Mouse (Mus musculus) adrenal gland, postnatal 4 days (tissue): ENCODE data around the gene Hp1bp3. TPM values are rescaled to one million over a fixed set of nuclear protein-coding genes. Genes with fewer than 3 reads are reported as not detected.

Experiments used
- DNase-seq, 2 experiments: peaks; one replicate each; pipeline ENCODE4 v3.0.0; 2021 to 2022; ENCODE audit warnings: low spot score in 2 of 2, mixed read lengths in 2 of 2
- total RNA-seq, 2 experiments: library from RNA; stranded (reverse); gene quantifications; 2 replicates each; pipeline ENCODE4 v1.2.3; 2021

Hp1bp3 gene
- total RNA-seq, 2 experiments from 2014 or later: 212 to 217 TPM

DNA sequence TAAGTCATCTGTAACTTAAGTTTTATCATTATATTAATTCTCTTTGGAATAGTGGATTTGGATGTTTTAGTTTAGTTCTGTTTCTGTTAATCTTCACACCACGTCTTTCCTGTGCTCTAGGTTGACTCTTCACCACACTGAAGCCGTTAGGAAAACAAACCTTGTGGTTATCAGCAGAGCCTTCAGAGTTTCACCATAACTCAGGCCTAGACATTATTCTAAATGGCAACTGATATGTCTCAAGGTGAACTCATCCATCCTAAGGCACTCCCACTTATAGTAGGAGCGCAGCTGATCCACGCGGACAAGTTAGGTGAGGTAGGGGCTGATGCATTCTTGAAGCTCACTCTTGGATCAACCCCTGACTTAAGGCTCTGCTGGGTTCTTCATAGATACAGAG, 5.3 kb downstream of the Hp1bp3 start:
- DNase-seq: no peak

DNA sequence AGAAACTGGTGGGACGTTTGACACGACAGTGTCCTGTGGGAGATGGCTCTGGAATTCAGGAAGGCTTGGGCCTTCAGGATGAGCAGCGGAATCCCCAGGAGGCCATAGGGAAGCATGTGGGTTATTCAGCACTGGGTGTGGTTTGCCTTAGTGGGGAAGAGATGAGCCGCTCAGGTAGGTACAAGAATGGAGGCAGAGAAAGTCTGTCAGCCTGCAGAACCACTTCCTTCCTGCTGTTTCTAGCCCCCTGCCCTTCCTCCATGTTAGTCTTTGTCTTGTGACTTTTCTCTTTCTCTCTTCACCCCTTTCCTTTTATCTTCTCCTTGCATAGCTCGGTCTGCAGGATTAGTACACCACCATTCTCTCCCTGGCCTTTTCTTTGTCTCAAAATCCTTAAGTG, 6.3 kb downstream of the Hp1bp3 start:
- DNase-seq: no peak

DNA sequence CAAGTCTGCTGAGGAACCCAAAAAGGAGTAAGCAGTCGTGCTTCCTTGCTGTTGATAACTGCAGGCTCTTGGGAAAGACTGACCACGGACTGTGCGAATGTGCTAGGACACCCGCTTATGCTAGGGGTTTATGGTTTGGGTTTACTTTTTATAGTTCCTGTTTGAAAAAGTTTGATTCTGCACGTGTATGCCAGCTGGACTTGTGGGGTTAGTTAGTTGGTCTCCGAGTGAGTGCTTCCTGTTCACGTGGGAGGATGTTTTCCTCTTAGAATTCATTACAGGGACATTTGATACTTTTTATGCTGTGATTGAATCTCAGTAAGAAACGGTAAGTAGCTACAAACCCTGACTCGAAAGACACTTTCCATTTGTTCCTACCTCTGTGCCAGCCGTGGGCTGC, 7.5 kb downstream of the Hp1bp3 start:
- no peak for DNase-seq

DNA sequence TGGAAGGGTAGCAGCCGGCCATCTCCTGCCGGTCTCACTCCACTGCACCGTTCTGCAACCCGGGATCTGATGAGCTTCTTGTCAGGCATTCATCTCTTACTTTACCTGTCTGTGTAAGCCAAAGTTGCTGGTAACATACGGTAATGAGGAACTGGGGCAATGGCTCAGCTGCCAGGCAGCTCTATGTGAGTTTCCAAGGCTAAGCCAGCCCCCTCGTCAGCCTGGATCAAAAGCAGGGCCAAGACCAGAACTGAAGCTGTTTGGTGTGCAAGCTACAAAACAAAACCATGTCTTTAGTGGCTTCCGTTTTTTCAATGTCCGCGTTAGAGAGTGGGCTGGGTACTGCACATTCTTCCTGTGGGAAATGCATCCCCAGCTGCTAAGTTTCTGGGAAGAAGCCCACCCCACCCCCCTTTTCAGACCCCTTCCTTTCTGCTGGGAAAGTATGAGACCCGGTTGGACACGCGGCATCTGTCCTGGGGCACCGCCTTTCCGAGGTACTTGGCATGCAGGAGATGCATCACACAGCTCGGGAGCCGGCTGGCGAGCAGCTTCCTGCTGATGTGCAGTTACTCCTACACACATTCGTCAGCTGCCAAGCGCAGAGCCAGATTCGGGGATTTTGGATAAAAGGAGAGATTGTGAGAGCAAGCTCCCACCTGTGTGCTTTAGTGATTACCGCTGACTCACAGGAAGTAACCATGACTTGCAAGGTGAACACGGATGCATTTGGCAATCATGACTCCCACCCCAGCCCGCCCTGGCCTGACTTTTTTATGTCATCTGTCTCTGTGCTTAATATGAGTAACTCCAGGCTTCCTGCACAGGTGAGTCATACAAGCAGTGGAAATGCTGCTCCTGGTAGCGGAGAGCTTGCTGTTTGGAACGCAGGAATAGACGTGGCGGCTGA, 30.9 kb downstream of the Hp1bp3 start:
- no peak for DNase-seq

DNA sequence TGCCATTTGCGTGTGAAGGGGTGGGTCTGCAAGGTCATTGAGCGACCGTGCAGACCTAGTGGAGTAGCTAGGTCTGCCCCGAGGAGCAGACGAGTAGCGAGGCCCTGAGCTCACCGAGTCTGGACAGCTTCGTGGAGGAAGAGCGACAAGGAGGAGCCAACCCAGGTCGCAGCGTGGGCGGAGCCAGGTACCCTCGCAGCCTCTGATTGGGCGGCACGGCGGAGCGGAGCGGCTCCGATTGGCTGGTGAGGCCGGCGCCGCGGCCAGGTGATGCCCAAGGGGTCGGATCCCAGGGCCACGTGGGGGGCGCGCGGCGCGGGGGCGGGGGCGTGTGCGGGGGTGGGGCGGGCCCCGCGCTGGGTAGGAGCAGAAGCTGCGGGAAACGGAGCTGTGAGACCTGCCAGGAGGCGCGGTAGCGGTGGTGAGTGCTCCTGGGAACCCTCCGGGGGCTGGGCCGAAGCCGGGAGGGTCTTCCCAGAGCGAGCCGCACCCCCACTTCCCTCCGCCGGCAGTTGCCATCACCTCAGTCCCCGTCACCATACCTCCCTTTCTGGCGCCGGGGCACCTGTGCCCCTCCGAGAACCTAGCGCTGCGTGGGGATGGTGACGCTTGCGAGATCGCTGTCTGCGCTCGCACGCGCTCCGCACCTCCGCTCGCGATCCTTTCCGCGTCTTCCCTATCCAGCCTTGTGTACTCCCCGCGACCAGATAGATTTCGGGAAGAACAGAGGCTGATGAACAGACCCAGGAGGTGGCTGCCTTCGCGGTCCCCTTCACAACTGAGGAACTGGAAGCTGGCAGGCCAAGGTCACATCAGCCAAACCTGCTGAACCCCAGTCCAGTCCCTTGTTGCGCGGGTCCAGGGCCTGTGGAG, 34.2 kb downstream of the Hp1bp3 start, which contains the start of the genes Sh2d5 and Kif17:
Sh2d5 (plus strand) TSS at position 316 of the 873 bp plus-strand sequence.
Kif17 (plus strand) TSS at position 348 of the 873 bp plus-strand sequence.
- peak; percentile 35 to 40 for DNase-seq

DNA sequence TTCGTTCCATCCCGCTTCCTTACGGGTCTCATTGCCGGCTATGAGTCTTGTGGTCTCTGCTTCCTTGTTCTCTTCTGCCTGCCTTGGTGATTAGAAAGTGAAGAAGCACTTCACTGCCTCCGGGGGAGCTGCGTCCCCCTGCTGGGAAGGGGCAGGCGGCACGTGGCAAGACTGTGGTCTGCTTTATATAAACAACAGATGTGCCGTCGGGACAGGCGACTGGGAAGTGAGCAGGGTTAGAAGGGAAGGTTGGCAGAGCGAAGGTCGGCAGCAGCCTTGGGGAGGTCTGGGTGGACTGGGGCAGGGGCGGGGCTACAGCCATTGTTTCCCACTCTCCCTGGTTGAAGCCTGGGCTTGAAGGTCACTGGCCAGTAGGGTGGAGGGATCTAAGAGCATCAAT, 35.7 kb downstream of the Hp1bp3 start:
- DNase-seq: no peak

DNA sequence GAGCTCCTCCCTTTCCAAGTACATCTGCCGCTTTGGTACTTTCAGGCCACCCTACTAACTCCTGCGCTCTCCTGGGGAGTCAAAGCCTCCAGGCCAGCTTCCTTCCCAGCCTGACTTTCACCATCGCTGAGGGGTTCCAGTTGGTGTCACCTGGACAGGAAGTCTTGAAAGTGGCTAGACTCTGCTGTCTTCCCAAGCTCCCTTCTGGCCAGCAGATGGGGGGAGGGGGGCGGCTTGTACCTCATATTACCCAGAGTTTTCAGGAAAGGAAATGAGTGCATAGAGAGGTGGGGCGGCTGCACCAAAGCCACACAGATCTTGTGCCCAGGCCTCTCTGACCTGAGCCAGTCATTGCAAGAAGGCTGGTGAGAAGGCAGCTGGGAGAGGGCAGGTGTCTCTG, 36.1 kb downstream of the Hp1bp3 start:
- DNase-seq: no peak

DNA sequence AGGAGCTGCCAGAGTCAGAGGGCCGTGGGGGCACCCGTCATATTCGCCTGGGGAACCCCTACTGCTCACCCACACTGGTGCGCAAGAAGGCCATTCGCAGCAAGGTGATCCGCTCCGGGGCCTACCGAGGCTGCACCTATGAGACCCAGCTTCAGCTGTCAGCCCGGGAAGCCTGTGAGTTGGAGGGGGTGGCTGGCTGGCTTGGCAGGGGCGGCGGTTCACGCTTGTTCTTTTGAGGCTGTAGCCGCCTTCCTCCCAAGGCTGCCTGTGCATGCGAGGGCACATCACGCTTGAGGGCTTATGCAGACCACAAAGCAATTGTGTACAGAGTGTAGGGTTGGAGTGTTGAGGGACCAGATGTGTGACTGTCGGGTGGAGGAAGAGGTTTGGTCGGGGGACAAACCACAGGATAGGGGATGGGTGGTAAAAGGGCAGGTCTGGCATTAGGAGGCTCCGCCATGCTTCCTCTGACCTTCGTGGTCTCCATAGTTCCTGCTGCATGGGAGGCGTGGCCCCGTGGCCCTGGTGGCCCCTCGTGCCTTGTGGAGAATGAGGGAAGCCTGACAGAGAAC, 41.1 kb downstream of the Hp1bp3 start:
- no peak for DNase-seq

DNA sequence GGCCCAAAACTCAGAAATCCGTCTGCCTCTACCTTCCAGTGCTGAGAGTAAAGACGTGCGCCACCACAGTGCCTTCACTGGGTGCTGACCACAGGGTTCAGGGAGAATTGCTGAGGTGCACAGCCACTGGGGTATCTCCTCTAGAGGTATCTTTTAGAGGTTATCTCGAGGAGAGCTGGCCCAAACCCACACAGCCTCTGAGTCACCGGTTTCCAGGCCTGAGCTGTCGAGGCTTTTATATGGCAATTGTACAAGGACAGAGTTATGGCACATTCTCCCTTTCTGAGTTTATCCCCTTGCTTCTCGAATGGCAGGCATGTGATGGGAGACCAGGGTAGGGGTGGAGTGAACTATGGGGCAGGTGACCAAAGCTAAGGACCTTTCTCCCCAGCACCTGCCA, 42.6 kb downstream of the Hp1bp3 start:
- DNase-seq: no peak

DNA sequence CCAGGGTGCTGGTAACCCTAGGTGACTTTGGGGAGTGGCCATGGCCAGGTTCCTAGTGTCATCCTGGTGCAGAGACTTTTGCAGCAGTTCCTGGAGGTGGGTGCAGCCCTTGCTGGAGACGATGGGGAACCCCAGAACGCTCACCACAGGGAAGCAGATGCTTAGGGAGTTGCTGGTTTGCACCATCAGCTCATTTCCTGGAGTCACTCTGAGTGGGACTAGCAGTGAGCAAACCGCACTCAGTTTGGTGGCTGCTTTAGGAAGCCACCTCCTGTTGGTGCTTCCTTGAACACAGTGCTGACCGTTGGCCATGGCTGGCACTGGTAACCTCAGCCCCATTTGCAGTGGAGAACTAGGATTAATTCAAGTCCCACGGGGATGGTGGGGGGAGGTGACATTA, 43.4 kb downstream of the Hp1bp3 start:
- no peak for DNase-seq

DNA sequence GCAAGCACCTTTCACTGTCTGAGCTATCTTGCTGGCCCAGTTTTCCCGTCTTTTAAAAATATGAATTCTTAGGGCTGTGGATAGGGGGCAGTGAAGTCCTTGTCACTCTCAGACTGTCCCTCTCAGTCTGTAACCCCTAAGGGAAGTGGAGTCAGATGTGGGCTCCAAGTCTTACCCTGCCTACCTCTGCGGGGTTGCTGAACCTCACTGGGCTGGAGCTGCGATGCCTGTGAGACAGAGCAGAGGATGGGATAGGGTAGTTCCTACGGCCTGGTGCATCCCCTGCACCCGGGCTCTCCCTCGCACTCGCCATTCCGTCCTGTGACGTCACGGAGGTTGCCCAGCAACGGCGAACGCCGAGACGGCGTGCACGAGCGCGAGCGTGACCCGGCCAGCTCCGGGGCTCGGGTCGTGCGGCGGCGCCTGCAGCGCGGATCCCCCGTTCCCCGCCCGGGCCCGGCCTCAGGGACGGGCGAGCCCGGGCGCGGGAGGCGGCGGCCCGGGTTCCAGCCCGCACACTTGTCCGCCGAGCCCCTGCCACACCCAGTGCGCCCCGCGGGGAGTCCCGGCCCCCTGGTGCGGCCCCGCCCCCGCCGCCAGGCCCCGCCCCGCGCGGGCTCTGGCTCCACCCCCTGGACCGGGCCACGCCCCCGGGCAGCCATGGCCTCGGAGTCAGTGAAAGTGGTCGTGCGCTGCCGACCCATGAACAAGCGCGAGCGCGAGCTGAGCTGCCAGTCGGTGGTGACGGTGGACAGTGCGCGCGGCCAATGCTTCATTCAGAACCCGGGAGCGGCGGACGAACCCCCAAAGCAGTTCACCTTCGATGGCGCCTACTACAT, 46.0 kb downstream of the Hp1bp3 start:
- peak; percentile 78 to 87 for DNase-seq

DNA sequence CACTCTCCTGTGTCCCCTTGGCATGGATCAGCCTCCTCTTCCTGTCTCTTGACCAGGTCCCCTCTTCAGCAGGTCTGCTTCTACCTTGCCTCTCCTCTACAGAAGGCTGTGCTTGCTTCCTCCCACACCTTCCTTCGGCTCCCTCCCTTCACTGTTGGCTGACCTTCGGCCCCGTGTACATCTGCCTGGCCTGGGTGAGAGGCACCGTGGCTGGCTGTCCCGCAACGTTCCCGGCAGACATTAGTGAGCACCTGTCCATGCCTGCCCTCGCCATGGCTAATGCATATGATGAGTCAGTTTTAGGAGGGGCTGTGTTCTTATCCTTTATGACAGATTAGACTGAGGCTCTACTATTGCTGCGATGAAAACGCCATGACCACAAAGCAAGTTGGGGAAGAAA, 51.8 kb downstream of the Hp1bp3 start:
- DNase-seq: no peak

DNA sequence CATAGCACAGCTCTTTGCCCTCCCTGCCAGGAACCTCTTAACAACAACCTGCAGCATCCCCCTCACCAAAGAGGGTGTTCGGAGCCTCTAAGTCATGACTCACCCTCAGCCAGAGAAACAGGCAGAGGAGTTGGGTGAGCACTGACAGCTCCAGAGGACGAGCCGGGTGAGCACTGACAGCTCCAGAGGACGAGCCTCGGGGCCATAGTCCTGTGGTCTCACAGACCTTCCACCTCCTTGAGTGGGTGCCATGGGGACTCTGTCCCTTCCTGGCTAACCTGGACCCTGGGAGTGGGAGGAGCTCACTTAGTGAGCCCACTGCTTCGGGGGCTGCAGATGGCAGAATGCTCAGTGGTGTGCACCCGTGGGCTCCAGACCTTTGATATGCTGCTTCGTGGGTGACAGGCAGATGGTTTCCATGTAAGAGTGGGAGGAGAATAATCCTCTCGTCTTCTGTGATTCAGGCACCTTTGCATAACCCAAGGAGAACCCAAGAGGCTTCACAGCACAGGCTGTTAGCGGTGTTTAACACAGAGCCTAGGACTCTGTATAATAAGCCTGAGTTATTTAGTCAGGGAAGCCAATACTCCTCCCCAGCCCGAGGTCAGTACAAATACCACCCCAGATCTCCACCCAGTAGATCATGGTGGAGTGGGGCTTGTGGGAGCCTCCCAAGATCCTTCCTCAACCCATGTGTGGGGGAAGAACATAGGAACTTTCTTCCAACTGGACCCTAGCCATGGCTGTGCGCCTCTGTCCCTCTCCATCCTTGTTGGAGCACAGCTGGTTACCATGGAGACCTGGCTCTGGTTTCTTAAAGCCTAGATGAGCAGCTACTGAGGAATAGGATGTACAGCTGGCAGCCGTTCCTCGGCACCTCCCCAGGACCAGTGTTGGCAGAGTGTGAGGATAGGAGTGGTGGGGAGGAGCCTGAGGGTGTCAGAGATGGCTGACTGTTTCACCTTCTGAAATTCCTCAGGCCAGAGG, 56.2 kb downstream of the Hp1bp3 start:
- DNase-seq: no peak

DNA sequence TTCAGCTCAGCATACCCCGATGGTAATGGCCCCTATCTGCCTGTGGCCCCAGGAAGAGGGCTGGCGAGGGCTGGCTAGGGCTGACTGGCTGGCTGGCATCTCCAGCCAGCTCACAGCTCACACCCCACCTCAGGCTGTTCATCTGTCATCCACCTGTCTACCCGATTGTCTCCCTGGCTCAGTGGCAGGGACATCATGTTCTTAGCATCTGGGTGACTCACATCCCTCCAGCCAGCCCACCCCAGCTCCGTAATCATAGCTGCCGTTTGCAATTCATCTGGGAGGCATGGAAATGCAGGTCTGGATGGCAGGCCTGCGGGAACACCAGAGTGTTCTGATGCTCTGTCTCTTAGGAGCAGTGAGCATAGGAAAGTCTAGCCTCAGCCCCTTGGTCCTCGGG, 62.2 kb downstream of the Hp1bp3 start:
- DNase-seq: no peak

DNA sequence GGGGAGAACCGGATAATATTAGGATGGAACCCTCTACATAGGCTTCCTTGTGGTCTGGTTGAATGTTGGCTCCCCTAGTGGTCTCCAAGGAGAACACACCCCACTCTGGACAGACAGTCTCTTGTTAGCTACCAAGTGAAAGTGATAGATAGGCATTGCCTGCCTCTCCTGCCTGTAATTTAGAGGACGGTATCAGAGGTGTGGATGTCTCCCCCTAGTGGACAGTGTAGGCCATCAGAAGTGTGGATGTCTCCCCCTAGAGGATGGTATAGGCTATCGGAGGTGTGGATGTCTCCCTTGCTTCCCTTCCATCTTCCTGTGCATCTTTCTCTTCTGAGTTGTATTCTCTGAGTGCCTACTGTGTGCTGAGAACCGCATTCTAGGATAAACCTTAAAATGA, 66.7 kb downstream of the Hp1bp3 start:
- DNase-seq: peak in 1 of 2 experiments; percentile 64

DNA sequence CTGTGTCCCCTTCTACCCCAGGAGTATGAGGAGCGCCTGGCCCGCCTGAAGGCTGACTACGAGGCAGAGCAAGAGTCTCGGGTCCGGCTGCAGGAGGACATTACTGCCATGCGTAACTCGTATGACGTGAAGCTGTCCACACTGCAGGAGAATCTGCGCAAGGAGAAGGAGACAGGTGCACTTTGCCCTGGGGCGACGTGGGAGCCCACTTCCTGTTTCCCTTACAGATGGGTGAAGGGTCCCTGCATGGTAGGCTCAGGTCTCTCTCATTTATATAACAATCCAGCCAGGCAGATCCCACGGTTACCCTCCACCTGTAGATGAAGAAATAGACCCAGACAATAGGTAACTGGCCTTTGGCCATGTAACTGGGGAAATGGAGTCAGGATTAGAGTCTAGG, 70.3 kb downstream of the Hp1bp3 start:
- no peak for DNase-seq

DNA sequence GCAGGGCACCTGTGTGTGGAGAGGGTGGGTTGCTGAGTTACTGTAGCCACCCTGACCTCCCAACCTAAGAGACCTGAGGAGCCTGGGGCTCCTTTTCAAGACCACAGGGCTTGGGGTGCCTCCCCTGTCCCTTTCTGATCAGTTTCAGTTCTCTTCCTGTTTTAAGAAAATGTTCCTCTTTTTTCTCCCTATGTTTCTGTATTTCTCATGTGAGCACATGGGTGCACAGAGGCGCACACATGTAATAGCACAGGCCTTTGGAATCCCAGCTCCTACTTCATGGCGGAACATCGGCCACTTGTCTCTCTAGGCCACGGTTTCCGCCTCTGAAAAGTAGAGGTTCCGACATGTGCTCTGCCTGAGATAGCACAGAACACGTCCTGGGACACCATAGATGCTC, 72.6 kb downstream of the Hp1bp3 start:
- DNase-seq: no peak

DNA sequence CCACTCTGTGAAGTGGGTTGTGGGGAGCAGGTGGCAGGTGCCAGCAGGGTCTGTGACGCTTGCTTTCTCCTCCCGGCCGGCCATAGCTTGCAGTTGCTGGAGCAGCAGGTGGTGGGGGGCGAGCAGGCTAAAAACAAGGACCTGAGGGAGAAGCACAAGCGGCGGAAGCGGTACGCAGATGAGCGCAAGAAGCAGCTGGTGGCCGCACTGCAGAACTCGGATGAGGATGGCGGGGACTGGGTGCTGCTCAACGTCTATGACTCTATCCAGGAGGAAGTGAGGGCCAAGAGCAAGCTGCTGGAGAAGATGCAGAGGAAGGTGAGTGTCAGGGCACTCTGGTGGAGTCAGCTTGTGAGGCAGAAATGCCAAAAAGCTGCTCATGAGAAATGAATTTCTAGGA, 75.9 kb downstream of the Hp1bp3 start:
- DNase-seq: no peak

DNA sequence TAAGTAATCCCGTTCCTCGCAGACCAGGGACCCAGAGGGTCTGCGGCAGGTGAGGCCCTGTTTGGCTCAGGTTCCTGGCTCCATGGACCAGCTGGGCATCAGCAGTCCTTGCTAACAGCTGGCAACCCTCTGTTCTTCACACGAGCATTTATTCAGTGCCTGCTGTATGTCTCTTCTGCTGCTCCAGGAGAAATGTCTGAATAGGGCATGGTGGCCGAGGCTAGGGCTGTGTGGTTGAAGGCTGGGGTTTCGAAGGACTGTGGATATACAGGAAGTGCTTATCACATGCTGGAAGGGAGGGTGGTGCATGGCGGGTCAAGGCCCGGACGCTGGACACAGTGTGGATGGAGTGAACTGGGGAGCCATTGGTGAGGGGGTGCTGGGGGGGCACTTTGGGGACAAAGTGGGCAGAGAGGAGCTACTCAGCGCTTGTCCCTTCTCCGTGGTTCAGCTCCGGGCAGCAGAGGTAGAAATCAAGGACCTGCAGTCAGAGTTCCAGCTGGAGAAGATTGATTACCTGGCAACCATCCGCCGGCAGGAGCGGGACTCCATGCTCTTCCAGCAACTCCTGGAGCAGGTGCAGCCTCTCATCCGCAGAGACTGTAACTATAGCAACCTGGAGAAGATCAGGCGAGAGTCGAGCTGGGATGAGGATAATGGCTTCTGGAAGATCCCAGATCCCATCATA, 77.3 kb downstream of the Hp1bp3 start:
- DNase-seq: no peak
